In the genomic region with DNA sequence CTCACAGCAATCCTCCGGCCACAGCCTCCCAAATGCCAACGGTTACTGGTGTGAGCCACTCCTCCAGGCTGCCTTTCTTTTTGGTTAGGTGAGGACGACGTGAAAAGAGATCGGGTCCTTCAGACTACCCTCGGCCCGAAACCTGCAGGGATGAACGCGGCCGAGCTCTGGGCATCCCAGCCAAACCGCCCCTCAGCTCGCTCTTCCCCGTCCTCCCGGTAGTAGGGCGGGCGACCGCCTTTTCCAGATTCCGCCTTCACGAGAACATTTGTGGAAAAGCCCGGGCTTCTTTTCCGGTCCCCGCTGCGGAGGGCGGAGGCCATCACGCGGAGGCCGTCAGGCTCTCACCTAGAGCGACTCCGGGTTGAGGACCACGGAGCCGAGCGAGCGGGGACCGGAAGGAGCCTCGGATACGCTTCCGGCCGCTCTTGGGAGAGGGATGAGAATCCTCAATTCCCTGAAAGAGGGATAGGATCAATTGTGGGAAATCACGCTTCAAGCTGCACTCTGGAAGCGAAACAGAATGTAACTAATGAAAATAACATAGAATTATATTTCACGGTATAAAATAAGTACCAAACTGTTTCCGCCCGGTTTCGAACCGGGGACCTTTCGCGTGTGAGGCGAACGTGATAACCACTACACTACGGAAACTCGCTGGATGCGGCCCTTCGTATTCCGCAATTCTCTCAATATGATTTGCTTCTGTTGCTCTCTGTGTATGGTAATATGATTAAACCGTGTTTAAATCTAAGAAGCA, we compare ENCODE assay signal across 7 mouse cellular contexts. TPM values are rescaled to one million over a fixed set of nuclear protein-coding genes. Genes with fewer than 3 reads are reported as not detected.
DNase-seq lines count a peak whose midpoint lies in the region; ATAC-seq and TF ChIP-seq lines count a peak whose summit lies in the region.

No protein-coding gene starts in this region.

- peak overlapping the region; percentile 79 for H3K4me2 ChIP-seq in embryonic facial prominence, embryonic 11.5 days (ENCODE audit: low read depth, low read length)
- H3K4me2 ChIP-seq in limb, embryonic 11.5 days (ENCODE audit: low read depth, severe bottlenecking), result peak overlapping the region; percentile 79
- H3K4me2 ChIP-seq in midbrain, embryonic 13.5 days (replicated peaks), result peak overlapping the region; percentile 69

- no peak for TF ChIP-seq CTCF in small intestine, adult 2 months (IDR thresholded peaks at IDR 0.05; ENCODE audit: extremely low read depth, insufficient read length, insufficient replicate concordance, low read depth, low read length)

- DNase-seq in adrenal gland, adult 2 months, result peak; percentile 91
- peak; percentile 95 for DNase-seq in embryonic facial prominence, embryonic 11.5 days (ENCODE audit: low spot score)
- peak; percentile 98 for DNase-seq in heart, adult 11 months
- peak; percentile 95 for DNase-seq in kidney, adult 18-20 months
- peak; percentile 98 for DNase-seq in limb, embryonic 11.5 days (ENCODE audit: low spot score)

- no peaks in the 10 kb centered on the region for H3K36me3 ChIP-seq in embryonic facial prominence, embryonic 11.5 days (replicated peaks; ENCODE audit: control insufficient read depth, insufficient read depth, low read depth, low read length)
- H3K36me3 ChIP-seq in limb, embryonic 11.5 days (ENCODE audit: control insufficient read depth, insufficient read depth, low read length), result no peaks in the 10 kb centered on the region
- no peaks in the 10 kb centered on the region for H3K36me3 ChIP-seq in midbrain, embryonic 13.5 days
- H3K36me3 ChIP-seq in small intestine, adult 2 months (ENCODE audit: control insufficient read depth, insufficient read depth, low read length), result no peaks in the 10 kb centered on the region

- H3K27me3 ChIP-seq in embryonic facial prominence, embryonic 11.5 days (ENCODE audit: control insufficient read depth, insufficient read depth, low read length), result no peaks in the 10 kb centered on the region
- no peaks in the 10 kb centered on the region for H3K27me3 ChIP-seq in limb, embryonic 11.5 days (ENCODE audit: control insufficient read depth, insufficient read depth, low read length)
- no peaks in the 10 kb centered on the region for H3K27me3 ChIP-seq in midbrain, embryonic 13.5 days
- H3K27me3 ChIP-seq in small intestine, adult 2 months (ENCODE audit: control insufficient read depth, insufficient read depth, low read length), result no peaks in the 10 kb centered on the region

- peak; percentile 11; the same call in 1 of the 2 replicates for TF ChIP-seq POLR2A in small intestine, adult 2 months (IDR thresholded peaks at IDR 0.05; ENCODE audit: low read depth, low read length)

- peak overlapping the region; percentile 87 for H3K9ac ChIP-seq in embryonic facial prominence, embryonic 11.5 days (replicated peaks; ENCODE audit: low read length)
- peak overlapping the region; percentile 91 for H3K9ac ChIP-seq in limb, embryonic 11.5 days (ENCODE audit: low read length)
- H3K9ac ChIP-seq in midbrain, embryonic 13.5 days (replicated peaks), result peak overlapping the region; percentile 85

- no peaks in the 10 kb centered on the region for H3K4me1 ChIP-seq in embryonic facial prominence, embryonic 11.5 days (ENCODE audit: control insufficient read depth, insufficient read depth, low read length)
- H3K4me1 ChIP-seq in limb, embryonic 11.5 days (ENCODE audit: control insufficient read depth, insufficient read depth, low read length), result no peaks in the 10 kb centered on the region
- peaks cover 14% of the 10 kb centered on the region for H3K4me1 ChIP-seq in midbrain, embryonic 13.5 days (replicated peaks)
- H3K4me1 ChIP-seq in small intestine, adult 2 months (ENCODE audit: control insufficient read depth, insufficient read depth, insufficient read length, low read length), result no peaks in the 10 kb centered on the region

- WGBS in embryonic facial prominence, embryonic 11.5 days, result under 1% methylated on average over 55 of the region's 55 CpGs
- under 1% methylated on average over 55 of the region's 55 CpGs for WGBS in limb, embryonic 11.5 days
- WGBS in midbrain, embryonic 13.5 days, result under 1% methylated on average over 55 of the region's 55 CpGs
- WGBS in small intestine, adult 2 months, result under 1% methylated on average over 55 of the region's 55 CpGs

- peak; percentile 91 for ATAC-seq in embryonic facial prominence, embryonic 11.5 days (replicated peaks; ENCODE audit: insufficient number of reproducible peaks, low FRiP score, low TSS enrichment, low read depth)
- peak; percentile 92 for ATAC-seq in limb, embryonic 11.5 days (ENCODE audit: insufficient number of reproducible peaks, low FRiP score, low TSS enrichment, low read depth)
- peak; percentile 95 for ATAC-seq in midbrain, embryonic 13.5 days

- peak overlapping the region; percentile 62 for H3K4me3 ChIP-seq in embryonic facial prominence, embryonic 11.5 days (ENCODE audit: low read depth, low read length)
- H3K4me3 ChIP-seq in limb, embryonic 11.5 days (ENCODE audit: low read depth, low read length), result peak overlapping the region; percentile 62
- H3K4me3 ChIP-seq in midbrain, embryonic 13.5 days (replicated peaks), result peak overlapping the region; percentile 69
- H3K4me3 ChIP-seq in small intestine, adult 2 months (ENCODE audit: low read depth, low read length), result peak overlapping the region; percentile 80

- H3K27ac ChIP-seq in embryonic facial prominence, embryonic 11.5 days (replicated peaks; ENCODE audit: low read depth, low read length), result peak overlapping the region; percentile 97
- H3K27ac ChIP-seq in limb, embryonic 11.5 days (replicated peaks; ENCODE audit: low read depth, low read length), result peak overlapping the region; percentile 97
- peak overlapping the region; percentile 98 for H3K27ac ChIP-seq in midbrain, embryonic 13.5 days
- peak overlapping the region; percentile 80 for H3K27ac ChIP-seq in small intestine, adult 2 months (ENCODE audit: insufficient read depth, low read depth, low read length)

- no peaks in the 10 kb centered on the region for H3K9me3 ChIP-seq in embryonic facial prominence, embryonic 11.5 days (replicated peaks; ENCODE audit: control insufficient read depth, low read length)
- H3K9me3 ChIP-seq in limb, embryonic 11.5 days (ENCODE audit: control insufficient read depth, low read length), result no peaks in the 10 kb centered on the region
- no peaks in the 10 kb centered on the region for H3K9me3 ChIP-seq in midbrain, embryonic 13.5 days

RNA-seq across cellular contexts. Expression of a gene that starts 20.0 kb away (rescaled TPM):
- total RNA-seq in adrenal gland, adult 2 months (2021), result not detected
- polyA plus RNA-seq in adrenal gland, adult 2 months (2012; rRNA removed), result not detected in 2 replicates
- polyA plus RNA-seq in embryonic facial prominence, embryonic 11.5 days (2014; fragmentation: Nextera tagmentation; extraction: Ambion mirVana), result 0.24 and 0.35 TPM in 2 replicates
- polyA plus RNA-seq in limb, embryonic 11.5 days (2014; fragmentation: Nextera tagmentation; extraction: Ambion mirVana), result not detected in 2 replicates
- polyA plus RNA-seq in midbrain, embryonic 13.5 days (2015; fragmentation: Nextera tagmentation; extraction: Ambion mirVana), result 0.04 and 0.13 TPM in 2 replicates
- polyA plus RNA-seq in small intestine, adult 2 months (2012; rRNA removed), result 0.05 TPM in 1 of 2 replicates, not detected in the other

RNA-seq across cellular contexts. Expression of a gene that starts 22.1 kb away (rescaled TPM):
- 1 to 10 TPM; 7.0 to 8.5 TPM for total RNA-seq in adrenal gland, adult 2 months (2021)
- 1.1 TPM in 2 replicates for polyA plus RNA-seq in adrenal gland, adult 2 months (2012; rRNA removed)
- polyA plus RNA-seq in embryonic facial prominence, embryonic 11.5 days (2014; fragmentation: Nextera tagmentation; extraction: Ambion mirVana), result 15.0 and 16.2 TPM in 2 replicates
- 16.3 and 17.4 TPM in 2 replicates for polyA plus RNA-seq in limb, embryonic 11.5 days (2014; fragmentation: Nextera tagmentation; extraction: Ambion mirVana)
- 10.8 TPM in 2 replicates for polyA plus RNA-seq in midbrain, embryonic 13.5 days (2015; fragmentation: Nextera tagmentation; extraction: Ambion mirVana)
- polyA plus RNA-seq in small intestine, adult 2 months (2012; rRNA removed), result 0.95 and 1.2 TPM in 2 replicates

RNA-seq across cellular contexts. Expression of a gene that starts 42.9 kb away (rescaled TPM):
- not detected for total RNA-seq in adrenal gland, adult 2 months (2021)
- polyA plus RNA-seq in adrenal gland, adult 2 months (2012; rRNA removed), result not detected in 2 replicates
- 1.1 and 1.4 TPM in 2 replicates for polyA plus RNA-seq in embryonic facial prominence, embryonic 11.5 days (2014; fragmentation: Nextera tagmentation; extraction: Ambion mirVana)
- 1.3 and 2.2 TPM in 2 replicates for polyA plus RNA-seq in limb, embryonic 11.5 days (2014; fragmentation: Nextera tagmentation; extraction: Ambion mirVana)
- 0.13 TPM in 2 replicates for polyA plus RNA-seq in midbrain, embryonic 13.5 days (2015; fragmentation: Nextera tagmentation; extraction: Ambion mirVana)
- not detected in 2 replicates for polyA plus RNA-seq in small intestine, adult 2 months (2012; rRNA removed)

Comparison
In these comparisons a context has a peak if more than half of its experiments do, and no peak if none do; other contexts are left out.
1. Peak in every context shown above with its lines: DNase-seq, ATAC-seq, H3K4me3 ChIP-seq and H3K27ac ChIP-seq.